Mouse (Mus musculus) adrenal gland, postnatal 25 days (tissue): Measurements from ENCODE around the gene Olfr959. TPM values are rescaled to one million over a fixed set of nuclear protein-coding genes. Genes with fewer than 3 reads are reported as not detected.

Source experiments
- DNase-seq: peaks from one replicate; pipeline ENCODE4 v3.0.0; 2021; ENCODE audit warnings: mixed read lengths
- long read RNA-seq: library from polyadenylated mRNA; stranded (forward); transcript quantifications from one replicate; pipeline ENCODE4 v2.0.0, GENCODE M21; 2021
- total RNA-seq: library from RNA; stranded (reverse); gene quantifications from 2 replicates; pipeline ENCODE4 v1.2.3, GENCODE M21; 2021

Olfr959 gene
- total RNA-seq: not detected in 2 replicates
- long read RNA-seq: 0 reads

GRCm38 (mm10) chr9:39575469-39575868, at the start of gene Olfr959:
TSS of gene Olfr959 (minus strand) at chr9:39575569.
- no peak for DNase-seq

GRCm38 (mm10) chr9:39624711-39625110, 49.3 kb upstream of the Olfr959 start:
- no peak for DNase-seq

- no peak for DNase-seq
Observed at GRCm38 (mm10) chr9:39623783-39624182, 48.4 kb upstream of the Olfr959 start.

- DNase-seq: no peak
Observed at GRCm38 (mm10) chr9:39621073-39621472, 45.7 kb upstream of the Olfr959 start, which contains the start of gene Olfr960. TSS of gene Olfr960 (plus strand) at chr9:39621373.

- no peak for DNase-seq
Observed at GRCm38 (mm10) chr9:39611953-39612352, 36.6 kb upstream of the Olfr959 start.

- no peak for DNase-seq
Observed at GRCm38 (mm10) chr9:39610355-39610754, 35.0 kb upstream of the Olfr959 start, which contains the start of gene Olfr148. TSS of gene Olfr148 (plus strand) at chr9:39610655.

- DNase-seq: no peak
Observed at GRCm38 (mm10) chr9:39608497-39608896, 33.1 kb upstream of the Olfr959 start.

GRCm38 (mm10) chr9:39603999-39604453, 28.7 kb upstream of the Olfr959 start, which contains the start of gene AW551984:
TSS of gene AW551984 (minus strand) at chr9:39604403.
- no peak for DNase-seq

GRCm38 (mm10) chr9:39603333-39603845, 28.0 kb upstream of the Olfr959 start:
- DNase-seq: peak; percentile 3

GRCm38 (mm10) chr9:39602536-39603332, 27.4 kb upstream of the Olfr959 start:
- DNase-seq: no peak

- DNase-seq: no peak
Observed at GRCm38 (mm10) chr9:39577050-39577449, 1.7 kb upstream of the Olfr959 start.

GRCm38 (mm10) chr9:39558349-39558647, 17.1 kb downstream of the Olfr959 start:
- DNase-seq: no peak

GRCm38 (mm10) chr9:39557529-39558348, 17.6 kb downstream of the Olfr959 start:
- DNase-seq: no peak

- DNase-seq: no peak
Observed at GRCm38 (mm10) chr9:39553946-39554345, 21.4 kb downstream of the Olfr959 start, which contains the start of gene Olfr958. TSS of gene Olfr958 (minus strand) at chr9:39554054.

GRCm38 (mm10) chr9:39550806-39551205, 24.6 kb downstream of the Olfr959 start:
- no peak for DNase-seq

GRCm38 (mm10) chr9:39523616-39524285, 51.6 kb downstream of the Olfr959 start:
- no peak for DNase-seq

Other genes starting within 250 kb of the Olfr959 start
- not detected in 2 replicates for gene Olfr948, start 249.5 kb downstream of the Olfr959 start, total RNA-seq
- gene Olfr951, start 188.2 kb downstream of the Olfr959 start, total RNA-seq: not detected in 2 replicates
- not detected in 2 replicates for gene Olfr952, start 148.4 kb downstream of the Olfr959 start, total RNA-seq
- not detected in 2 replicates for gene Olfr954, start 118.9 kb downstream of the Olfr959 start, total RNA-seq
- not detected in 2 replicates for gene Olfr955, start 103.6 kb downstream of the Olfr959 start, total RNA-seq
- not detected in 2 replicates for gene Olfr44, start 81.6 kb downstream of the Olfr959 start, total RNA-seq
- gene Olfr957, start 59.8 kb downstream of the Olfr959 start, total RNA-seq: not detected in 2 replicates
- not detected in 2 replicates for gene Olfr958, start 21.5 kb downstream of the Olfr959 start, total RNA-seq
- 7.4 and 11.7 TPM in 2 replicates for gene AW551984, start 28.8 kb upstream of the Olfr959 start, total RNA-seq
- gene Olfr148, start 35.1 kb upstream of the Olfr959 start, total RNA-seq: not detected in 2 replicates
- not detected in 2 replicates for gene Olfr960, start 45.8 kb upstream of the Olfr959 start, total RNA-seq
- not detected in 2 replicates for gene Olfr961, start 69.5 kb upstream of the Olfr959 start, total RNA-seq
- gene Olfr963, start 91.6 kb upstream of the Olfr959 start, total RNA-seq: not detected in 2 replicates
- gene Olfr149, start 131.5 kb upstream of the Olfr959 start, total RNA-seq: not detected in 2 replicates
- gene Olfr965, start 135.8 kb upstream of the Olfr959 start, total RNA-seq: not detected in 2 replicates
- gene Olfr150, start 155.4 kb upstream of the Olfr959 start, total RNA-seq: not detected in 2 replicates
- gene Olfr967, start 170.7 kb upstream of the Olfr959 start, total RNA-seq: not detected in 2 replicates
- gene Olfr968, start 207.7 kb upstream of the Olfr959 start, total RNA-seq: not detected in 2 replicates
- gene Olfr969, start 215.4 kb upstream of the Olfr959 start, total RNA-seq: not detected in 2 replicates
- not detected in 2 replicates for gene Olfr970, start 233.3 kb upstream of the Olfr959 start, total RNA-seq